Mouse (Mus musculus) megakaryocyte-erythroid progenitor cell, adult 5-6 weeks (primary cell): Measurements from ENCODE around the gene Samd13. TPM values are rescaled to one million over a fixed set of nuclear protein-coding genes. Genes with fewer than 3 reads are reported as not detected.

Experiments used
- ATAC-seq: replicated peaks from 2 replicates; pipeline ENCODE4 v1.8.0; 2016; ENCODE audit warnings: mild to moderate bottlenecking, inconsistent platforms; ENCODE audit not compliant: severe bottlenecking, poor library complexity, low FRiP score, low TSS enrichment
- total RNA-seq, 2 experiments: library from RNA; stranded (forward) in 1 of 2; stranded (reverse) in 1 of 2; fragments of 200-1000, 215-1000 nt in 1 of 2; fragments of >200 nt in 1 of 2; fragmentation: Nextera tagmentation in 1 of 2; gene quantifications; 2 replicates each; pipeline ENCODE4 v1.2.3; 2014 to 2017

Gene Samd13
- total RNA-seq, 2 experiments from 2014 or later, result 3.6 to 8.6 TPM

- ATAC-seq, result no peak
Observed at GRCm38 (mm10) chr3:146679646-146680045, 5.7 kb downstream of the Samd13 start.

GRCm38 (mm10) chr3:146676193-146676592, 9.2 kb downstream of the Samd13 start:
- no peak for ATAC-seq

- ATAC-seq, result no peak
Observed at GRCm38 (mm10) chr3:146675101-146675500, 10.3 kb downstream of the Samd13 start.

- no peak for ATAC-seq
Observed at GRCm38 (mm10) chr3:146671121-146671520, 14.3 kb downstream of the Samd13 start.

- no peak for ATAC-seq
Observed at GRCm38 (mm10) chr3:146661907-146662306, 23.5 kb downstream of the Samd13 start.

GRCm38 (mm10) chr3:146661001-146661400, 24.4 kb downstream of the Samd13 start:
- no peak for ATAC-seq

GRCm38 (mm10) chr3:146659321-146659720, 26.1 kb downstream of the Samd13 start:
- ATAC-seq, result no peak

- ATAC-seq, result no peak
Observed at GRCm38 (mm10) chr3:146658061-146658639, 27.2 kb downstream of the Samd13 start.

- ATAC-seq, result no peak
Observed at GRCm38 (mm10) chr3:146657433-146657832, 28.0 kb downstream of the Samd13 start.

- peak; percentile 38 for ATAC-seq
Observed at GRCm38 (mm10) chr3:146655111-146655577, 30.2 kb downstream of the Samd13 start.

GRCm38 (mm10) chr3:146653692-146654091, 31.7 kb downstream of the Samd13 start:
- peak; percentile 80 for ATAC-seq

- ATAC-seq, result no peak
Observed at GRCm38 (mm10) chr3:146652431-146652830, 33.0 kb downstream of the Samd13 start.

GRCm38 (mm10) chr3:146651217-146651616, 34.2 kb downstream of the Samd13 start, which contains the start of gene 4930503B20Rik:
Gene 4930503B20Rik (minus strand): TSS chr3:146651317.
- ATAC-seq, result no peak

GRCm38 (mm10) chr3:146650716-146651115, 34.7 kb downstream of the Samd13 start:
- ATAC-seq, result no peak

GRCm38 (mm10) chr3:146649311-146649894, 36.0 kb downstream of the Samd13 start:
- no peak for ATAC-seq

- ATAC-seq, result no peak
Observed at GRCm38 (mm10) chr3:146641818-146642427, 43.5 kb downstream of the Samd13 start.

- ATAC-seq, result no peak
Observed at GRCm38 (mm10) chr3:146632506-146632905, 52.9 kb downstream of the Samd13 start.

GRCm38 (mm10) chr3:146628227-146628982, 57.0 kb downstream of the Samd13 start:
- no peak for ATAC-seq

- no peak for ATAC-seq
Observed at GRCm38 (mm10) chr3:146625766-146626165, 59.6 kb downstream of the Samd13 start.

- no peak for ATAC-seq
Observed at GRCm38 (mm10) chr3:146621966-146622365, 63.4 kb downstream of the Samd13 start.
